Mouse (Mus musculus) cerebellum, postnatal 36 days (tissue): ENCODE measurements around the gene Fam189a2.
A peak's percentile ranks its signal among the peaks of the same experiment; 100 is the strongest.

Experiments used
- DNase-seq, 2 experiments: peaks; one replicate each; pipeline ENCODE4 v3.0.0; 2021 to 2022; ENCODE audit warnings: mixed read lengths in 2 of 2

Fam189a2 gene

DNA sequence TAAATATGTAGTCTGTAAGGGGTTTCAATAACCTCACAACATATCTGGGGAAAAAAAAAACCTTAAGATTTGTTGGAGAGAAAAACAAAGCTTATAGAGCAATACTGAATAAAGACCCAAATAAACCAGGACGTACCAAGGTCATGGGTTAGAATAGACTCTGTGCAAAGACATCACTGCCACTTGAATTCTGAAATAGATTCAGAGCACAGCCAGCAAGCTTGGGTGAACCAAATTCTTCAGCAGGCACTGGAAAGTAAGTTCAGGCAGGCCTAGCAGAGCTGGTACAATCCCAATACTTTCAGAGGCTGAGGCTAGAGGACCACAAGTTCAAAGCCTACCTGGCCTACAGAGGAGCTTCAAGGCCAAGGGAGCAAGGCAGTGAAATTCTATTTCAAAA, 6.2 kb downstream of the Fam189a2 start:
- no peak for DNase-seq

DNA sequence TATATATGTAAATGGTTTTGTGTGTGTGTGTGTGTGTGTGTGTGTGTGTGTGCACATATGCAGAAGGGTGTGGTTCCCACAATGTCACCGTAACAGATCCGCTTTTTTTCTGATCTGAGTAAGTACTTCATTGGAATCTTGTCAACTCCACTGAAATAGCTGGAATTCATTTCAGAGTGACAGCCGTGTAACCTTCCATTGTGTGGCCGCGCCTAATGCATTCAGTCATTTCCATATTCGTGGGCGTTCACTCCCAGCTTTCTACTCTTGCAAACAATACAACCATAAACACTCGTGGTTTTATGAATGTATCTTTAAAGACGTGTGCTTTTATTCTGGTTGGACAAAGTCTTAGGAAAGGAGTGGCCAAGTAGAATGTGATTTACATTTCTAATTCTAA, 6.7 kb downstream of the Fam189a2 start:
- no peak for DNase-seq

DNA sequence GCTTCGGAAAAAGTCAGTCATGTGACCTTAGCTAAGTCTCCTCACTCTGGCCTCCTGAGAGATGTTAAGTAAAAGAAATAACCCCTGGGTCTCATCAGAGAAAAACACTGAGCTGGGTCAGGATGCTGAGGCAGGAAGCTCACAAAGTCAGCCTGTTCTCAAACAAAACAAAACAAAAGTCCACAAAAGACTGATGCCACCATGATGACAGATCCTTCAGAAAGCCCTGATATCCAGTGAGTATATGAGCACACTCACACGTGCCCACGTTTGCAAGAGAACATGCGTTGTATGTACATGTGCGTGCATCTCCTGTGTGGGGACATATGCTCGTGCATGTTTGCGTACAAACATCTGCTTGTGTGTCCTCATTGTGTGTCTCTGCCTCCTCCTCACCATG, 7.5 kb downstream of the Fam189a2 start:
- DNase-seq: no peak

- no peak for DNase-seq
These were observed 8.0 kb downstream of the Fam189a2 start for GRCm38 (mm10) chr19:24022771-24023170.

GRCm38 (mm10) chr19:24022301-24022700, 8.5 kb downstream of the Fam189a2 start:
- no peak for DNase-seq

- no peak for DNase-seq
These were observed 10.1 kb downstream of the Fam189a2 start for GRCm38 (mm10) chr19:24020736-24021135.

DNA sequence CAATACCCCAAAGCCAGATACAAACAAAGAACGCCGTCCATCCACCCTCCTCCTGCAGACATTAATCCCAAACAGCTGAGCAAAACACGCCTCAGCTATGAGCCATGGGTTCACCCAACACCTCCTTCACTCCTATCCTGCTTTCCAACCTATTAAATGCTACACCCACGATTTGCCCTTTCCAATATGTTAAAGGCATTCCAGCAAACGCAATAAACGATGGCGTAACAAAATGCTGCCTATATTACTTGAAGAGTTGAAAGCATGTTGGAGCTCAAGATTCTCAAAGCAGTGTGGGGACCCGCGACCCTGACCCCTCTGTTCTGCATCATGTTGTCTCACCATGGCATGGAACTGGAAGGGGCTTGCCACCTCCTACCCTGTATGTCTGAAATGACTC, 11.2 kb downstream of the Fam189a2 start:
- no peak for DNase-seq

DNA sequence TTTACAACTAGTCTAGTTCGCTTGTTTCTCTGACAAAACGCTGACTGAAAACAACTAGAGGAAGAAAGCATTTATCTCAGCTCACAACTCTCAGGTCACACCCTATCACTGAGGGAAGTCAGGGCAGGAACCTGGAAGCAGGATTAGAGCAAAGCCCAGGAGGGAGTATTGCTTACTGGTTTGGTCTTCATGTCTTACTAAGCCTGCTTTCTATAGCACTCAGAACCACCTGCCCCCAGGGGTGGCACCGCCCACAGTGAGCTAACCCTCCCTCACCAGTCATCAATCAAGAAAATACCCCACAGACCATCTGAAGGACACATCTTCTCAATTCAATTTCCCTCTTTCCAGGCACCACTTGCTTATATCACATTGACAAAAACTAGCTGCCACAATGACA, 12.4 kb downstream of the Fam189a2 start:
- DNase-seq: no peak

DNA sequence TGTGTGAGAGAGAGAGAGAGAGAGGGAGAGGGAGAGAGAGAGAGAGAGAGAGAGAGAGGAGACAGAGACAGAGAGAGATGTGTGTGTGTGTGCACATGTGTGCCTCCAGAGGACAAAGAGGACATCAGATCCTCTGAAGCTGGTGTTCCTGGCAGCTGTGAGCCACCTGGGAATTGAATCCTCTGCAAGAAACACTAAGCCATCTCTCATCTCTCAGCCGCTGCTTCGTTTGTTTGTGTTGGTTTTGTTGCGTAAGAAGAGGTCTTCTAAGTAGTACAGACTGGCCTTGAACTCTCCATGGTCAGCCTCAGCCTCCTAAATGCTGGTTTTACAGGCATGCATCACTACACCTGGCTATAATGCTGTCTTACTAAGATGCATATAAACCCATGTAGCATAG, 12.9 kb downstream of the Fam189a2 start:
- no peak for DNase-seq

- no peak for DNase-seq
These were observed 13.4 kb downstream of the Fam189a2 start for GRCm38 (mm10) chr19:24017427-24017826.

DNA sequence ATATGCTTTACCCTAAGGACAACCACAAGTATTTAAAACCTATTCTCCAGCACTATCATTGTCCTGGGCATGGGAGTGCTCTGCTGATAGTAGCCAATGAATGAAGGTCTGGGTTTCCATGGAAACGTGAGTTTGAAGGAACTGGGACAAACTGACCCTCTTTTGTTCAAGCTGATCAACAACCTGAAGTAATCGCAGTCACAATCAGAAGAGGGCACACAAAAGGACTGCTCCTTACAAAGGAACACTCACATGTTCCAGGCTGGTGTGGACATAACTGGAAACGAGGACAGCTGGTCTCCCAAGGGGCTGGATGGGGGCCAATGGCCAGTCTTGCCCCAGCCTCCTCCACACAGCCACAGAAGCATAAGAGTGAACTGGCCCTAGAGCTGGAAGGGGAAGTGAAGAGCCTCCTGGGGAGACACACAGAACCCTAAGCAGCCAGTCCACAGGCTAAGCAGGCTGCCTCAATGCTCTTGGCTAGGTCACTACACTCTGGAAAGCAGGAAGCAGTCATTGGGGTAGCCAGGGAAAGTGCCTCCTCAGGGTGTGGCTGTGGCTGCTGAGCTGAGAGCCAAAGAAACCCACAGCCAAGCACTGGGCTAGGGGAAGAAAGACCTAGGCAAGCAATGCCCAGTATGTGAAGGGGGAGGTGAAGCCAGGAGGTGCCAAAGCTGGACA, 14.0 kb downstream of the Fam189a2 start:
- DNase-seq: peak; percentile 28 to 53

DNA sequence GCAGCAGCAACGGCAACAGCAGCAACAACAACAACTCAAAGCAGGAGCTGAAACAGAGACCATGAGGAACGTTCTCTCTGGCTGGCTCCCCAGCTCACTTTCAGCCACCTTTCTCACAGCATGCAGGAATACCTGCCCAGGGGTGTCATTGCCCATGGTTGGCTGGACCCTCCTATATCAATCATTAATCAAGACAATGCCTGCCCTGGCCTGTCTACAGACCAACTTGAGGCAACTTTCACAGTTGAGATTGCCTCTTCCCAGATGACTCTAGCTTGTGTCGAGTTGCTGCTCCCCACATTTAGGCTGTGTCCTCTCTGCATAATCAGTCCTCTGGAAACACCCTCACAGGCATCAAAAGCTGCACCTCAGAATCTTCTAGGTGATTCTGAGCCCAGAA, 17.6 kb downstream of the Fam189a2 start:
- DNase-seq: no peak

GRCm38 (mm10) chr19:24012479-24012878, 18.3 kb downstream of the Fam189a2 start:
- DNase-seq: no peak

- DNase-seq: no peak
These were observed 23.0 kb downstream of the Fam189a2 start for GRCm38 (mm10) chr19:24007638-24008360.

DNA sequence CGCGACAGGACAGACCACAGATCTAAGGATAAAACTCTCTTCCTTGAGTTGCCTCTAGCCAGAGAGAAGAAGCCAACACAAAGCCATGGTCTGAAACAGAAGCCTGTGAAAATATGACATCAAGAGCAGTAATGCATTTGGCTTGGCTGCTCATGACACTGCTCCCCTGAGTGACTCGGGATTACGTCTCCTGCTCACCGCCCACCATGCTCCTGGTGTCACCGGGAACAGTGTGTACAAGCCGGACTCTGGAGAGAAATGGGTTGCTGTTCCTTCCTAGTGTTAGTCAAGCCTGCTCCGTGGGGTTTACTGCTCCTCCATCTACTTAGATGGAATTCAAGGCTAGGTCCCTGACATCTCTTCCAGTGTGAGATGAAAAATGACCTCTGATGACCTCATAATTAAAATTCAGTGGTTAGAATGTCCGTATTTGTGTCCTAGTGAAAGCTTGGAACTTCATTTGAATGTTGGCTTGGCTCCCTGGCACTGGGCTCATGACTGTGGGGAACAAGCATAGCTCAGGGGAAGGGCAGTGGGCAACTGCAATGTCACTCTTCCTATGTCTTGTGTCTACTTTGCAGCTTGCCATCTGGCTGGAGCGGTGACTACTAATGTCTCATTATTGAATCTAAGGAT, 23.7 kb downstream of the Fam189a2 start:
- no peak for DNase-seq

DNA sequence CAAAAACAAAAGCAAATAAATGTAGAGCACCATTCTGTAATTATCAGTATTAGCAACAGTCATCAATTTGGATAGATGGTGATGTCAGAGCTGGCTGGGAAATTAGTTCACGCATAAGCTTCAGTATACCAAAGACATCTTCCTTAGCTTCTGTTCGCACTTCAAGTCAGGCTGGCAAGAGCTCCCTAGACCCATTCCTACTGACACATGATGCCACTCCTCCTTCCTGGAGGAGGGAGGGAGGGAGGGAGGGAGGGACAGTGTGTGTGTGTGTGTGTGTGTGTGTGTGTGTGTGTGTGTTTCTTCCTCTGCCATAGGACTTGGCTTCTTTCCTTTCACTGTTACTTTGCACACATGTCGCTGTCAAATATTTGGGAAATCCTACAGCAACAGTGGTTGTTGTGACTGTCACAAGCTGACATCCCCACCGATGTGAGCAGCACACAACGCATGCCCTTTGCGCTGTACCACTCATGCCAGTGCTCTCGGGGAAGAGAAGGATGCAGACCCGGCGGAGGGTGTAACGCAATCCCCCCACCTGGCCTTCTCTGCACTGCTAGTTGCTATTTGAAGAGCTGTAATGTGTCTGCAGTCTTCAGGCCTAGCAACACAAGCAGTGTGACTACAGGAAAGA, 34.9 kb downstream of the Fam189a2 start:
- no peak for DNase-seq

- no peak for DNase-seq
These were observed 42.7 kb downstream of the Fam189a2 start for GRCm38 (mm10) chr19:23988166-23988565.

GRCm38 (mm10) chr19:23987291-23987690, 43.5 kb downstream of the Fam189a2 start:
- DNase-seq: no peak

DNA sequence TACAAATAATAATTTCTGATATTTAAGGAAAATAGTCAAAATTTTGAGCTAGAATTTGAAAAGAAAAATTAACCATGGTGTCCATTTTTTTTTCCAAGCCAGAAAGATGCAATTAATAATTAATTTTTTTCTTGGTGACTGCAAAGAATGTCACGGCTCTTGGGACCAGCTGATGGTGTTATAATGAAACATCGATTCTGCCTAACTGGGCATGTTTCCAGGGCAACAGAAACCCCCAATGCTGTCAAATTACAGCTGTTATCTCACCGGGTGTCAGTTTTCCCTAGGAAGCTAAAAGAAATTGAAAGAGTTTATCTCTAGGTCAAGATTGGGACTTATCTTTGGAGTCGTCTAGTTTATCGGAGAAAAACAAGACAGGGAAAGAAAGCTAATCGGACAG, 46.6 kb downstream of the Fam189a2 start:
- DNase-seq: no peak

GRCm38 (mm10) chr19:23980598-23980997, 50.2 kb downstream of the Fam189a2 start:
- no peak for DNase-seq

DNA sequence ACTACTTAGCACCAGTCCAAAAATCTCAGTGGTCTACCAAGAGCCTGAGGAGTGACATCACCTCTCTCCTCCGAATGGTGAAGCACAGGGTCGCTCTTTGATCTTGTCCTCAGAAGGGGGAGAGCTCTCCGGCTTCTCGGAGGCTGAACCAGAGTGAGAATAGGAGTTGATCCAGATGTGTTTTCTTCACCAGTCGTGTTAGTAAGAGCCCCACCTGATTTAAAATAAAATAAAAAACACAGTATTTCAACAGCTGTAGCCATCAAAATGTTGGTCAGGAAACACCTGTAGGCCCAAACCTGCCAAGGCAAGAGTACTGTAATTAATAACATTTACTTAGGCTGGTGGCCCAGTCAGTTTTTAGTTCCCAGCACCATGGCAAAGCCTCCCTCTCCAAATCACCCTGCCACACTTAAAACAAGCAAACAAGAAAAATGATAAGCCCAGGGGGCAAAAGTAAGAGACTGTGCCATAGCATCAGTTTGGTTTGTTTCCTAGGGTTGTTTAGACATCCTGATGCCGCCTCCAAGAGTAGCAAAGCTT, 52.8 kb downstream of the Fam189a2 start:
- no peak for DNase-seq

DNA sequence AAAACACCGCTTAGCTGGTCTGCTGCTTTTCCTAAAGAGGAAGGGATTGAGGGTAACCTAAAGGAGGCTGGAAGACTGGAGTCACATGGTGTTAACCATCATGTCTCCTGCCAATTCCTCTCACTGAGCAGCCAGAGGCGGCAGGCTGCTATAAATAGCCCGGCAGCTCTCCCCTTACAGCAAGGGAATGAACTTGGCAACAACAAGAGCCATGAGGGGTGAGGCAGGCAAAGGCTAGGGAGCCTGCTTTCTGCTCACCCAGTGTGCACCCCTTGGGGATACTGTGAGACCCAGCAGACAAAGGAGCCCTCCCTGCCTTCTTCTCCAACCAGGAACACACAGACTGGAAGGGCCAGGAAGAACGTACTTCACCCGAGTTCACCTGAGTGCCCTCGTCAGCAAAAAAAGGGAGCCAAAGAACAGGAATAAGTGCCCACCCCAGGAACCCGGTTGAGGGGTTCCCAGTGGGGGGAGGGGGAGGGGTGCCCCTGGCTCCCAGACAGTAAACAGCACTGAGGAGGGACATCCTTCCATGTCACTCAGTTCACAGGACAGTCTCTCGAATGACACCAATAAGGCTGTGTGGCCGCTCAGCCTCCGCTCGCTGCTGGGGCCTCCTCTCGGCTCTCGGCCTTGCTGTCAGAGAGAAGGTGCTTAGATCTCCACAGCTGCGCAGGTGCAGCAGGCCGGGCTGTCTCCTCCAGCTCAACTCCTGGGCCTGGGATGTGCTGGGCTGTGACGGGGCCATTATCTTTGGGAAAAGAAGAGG, 57.8 kb downstream of the Fam189a2 start:
- DNase-seq: peak; percentile 37

- no peak for DNase-seq
These were observed 59.4 kb downstream of the Fam189a2 start for GRCm38 (mm10) chr19:23971391-23971790.
